Mouse (Mus musculus) left cerebral cortex, postnatal 4 days (tissue): Measurements from ENCODE around the gene Rpusd3. TPM values are rescaled to one million over a fixed set of nuclear protein-coding genes. Genes with fewer than 3 reads are reported as not detected.
A peak's percentile ranks its signal among the peaks of the same experiment; 100 is the strongest.

Source experiments
- DNase-seq: peaks from one replicate; pipeline ENCODE4 v3.0.0-alpha.2; 2022
- intact Hi-C: fragments of 180-260 bp; cut with DNase I; formaldehyde crosslinking; loops from one replicate; pipeline ENCODE4 v1.15.1; 2025
- total RNA-seq, 2 experiments: library from RNA; stranded (reverse); gene quantifications; 2 replicates each; pipeline ENCODE4 v1.2.3; 2021

The Rpusd3 gene
- total RNA-seq, result 10 to 100 TPM; 14.4 to 15.2 TPM

DNA sequence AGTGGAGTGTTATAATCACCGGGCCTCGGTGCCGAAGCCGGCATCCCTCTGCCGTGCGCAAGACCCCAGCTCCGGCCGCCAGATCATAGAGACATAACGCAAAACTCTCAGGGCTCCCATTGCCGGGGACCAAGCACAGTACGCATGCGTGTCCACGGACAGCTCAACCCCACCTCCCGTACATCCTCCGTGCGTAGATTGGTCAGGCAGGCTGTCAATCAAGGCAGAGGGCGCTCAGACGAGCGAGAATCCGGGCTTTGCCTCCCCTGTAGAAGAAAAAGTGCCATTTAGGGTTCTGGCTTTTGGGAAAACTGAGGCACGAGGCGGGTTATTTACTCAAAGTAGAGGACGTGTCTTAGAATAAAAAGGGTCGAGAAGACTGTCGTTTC, at the start of gene Rpusd3:
Rpusd3 (minus strand) TSS at position 142 of the 389 bp plus-strand sequence.
- intact Hi-C loops, result no loop called here
- peak; percentile 99 for DNase-seq

DNA sequence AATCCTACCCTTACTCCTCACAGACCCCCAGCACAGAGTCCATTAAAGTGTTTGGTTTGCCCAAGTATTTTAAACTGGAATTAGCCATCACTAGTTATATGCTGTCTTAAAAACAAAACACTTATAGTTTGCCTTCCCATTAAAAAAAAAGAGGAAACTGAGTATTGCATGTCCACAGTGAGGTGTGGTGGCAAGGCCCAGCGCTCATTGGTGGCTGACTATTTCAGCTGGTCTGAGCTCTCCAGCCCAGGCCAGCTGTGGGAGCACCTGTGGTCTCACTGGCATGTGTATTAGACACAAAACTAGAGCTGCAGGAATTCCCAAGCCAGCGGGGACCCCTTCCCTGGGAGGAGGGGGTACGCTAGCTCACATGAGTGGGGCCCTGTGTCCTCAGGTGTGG, 49.4 kb upstream of the Rpusd3 start:
- DNase-seq, result no peak

DNA sequence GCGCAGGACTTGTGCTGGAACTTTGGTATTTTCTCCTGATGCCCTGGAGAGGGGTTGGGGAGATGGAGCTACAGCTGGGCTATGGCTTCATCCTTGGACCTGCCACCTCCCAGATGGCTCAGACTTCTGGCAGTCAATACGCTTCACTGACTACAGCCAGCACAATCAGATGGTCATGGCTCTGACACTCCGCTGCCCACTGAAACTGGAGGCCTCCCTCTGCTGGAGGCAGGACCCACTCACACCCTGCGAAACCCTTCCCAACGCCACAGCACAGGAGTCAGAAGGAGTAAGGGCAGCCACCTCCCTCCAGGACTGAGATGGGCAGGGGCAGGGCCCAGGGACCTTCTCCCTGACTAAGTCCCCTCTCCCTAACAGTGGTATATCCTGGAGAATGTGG, 46.5 kb upstream of the Rpusd3 start:
- DNase-seq, result peak; percentile 76
- intact Hi-C loops, result no loop called here

More for the DNA sequence above, 49.4 kb upstream of the Rpusd3 start:
- intact Hi-C loops, result no loop called here

DNA sequence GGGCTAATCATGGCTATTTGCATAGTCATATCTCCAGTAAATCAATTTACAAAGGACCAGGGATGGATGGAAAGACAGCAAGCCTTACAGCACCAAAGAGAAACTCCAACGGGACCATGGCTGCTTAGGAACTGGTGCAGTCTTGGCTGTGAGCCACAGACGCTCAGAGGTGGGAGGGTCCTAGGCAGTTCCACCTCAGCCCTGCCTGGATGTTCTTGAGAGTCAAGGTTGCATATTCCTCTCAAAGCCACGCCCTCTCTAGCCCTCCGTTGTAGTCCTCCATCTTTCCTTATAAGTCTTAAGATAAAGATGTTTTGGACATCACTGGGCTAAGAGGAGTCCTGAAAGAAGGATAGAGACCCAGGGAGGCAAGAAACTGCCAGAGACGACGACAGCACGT, 44.9 kb upstream of the Rpusd3 start:
- intact Hi-C loops, result no loop called here
- no peak for DNase-seq

DNA sequence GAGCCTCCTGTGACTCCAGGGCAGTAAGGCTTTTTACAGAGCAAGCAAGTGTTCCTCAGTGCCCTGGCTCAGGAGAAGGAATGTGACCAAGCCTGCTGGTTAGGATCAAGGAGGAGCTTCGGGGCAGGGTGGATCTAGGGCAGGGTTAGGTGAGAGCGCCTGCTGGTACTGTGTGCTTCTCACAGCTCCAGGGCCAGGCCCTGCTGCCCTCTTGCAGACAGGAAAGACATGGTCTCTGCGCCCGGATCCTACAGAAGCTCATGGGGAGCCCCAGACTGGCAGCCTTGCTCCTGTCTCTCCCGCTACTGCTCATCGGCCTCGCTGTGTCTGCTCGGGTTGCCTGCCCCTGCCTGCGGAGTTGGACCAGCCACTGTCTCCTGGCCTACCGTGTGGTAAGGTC, 39.5 kb upstream of the Rpusd3 start:
- intact Hi-C loops, result no loop called here
- no peak for DNase-seq

DNA sequence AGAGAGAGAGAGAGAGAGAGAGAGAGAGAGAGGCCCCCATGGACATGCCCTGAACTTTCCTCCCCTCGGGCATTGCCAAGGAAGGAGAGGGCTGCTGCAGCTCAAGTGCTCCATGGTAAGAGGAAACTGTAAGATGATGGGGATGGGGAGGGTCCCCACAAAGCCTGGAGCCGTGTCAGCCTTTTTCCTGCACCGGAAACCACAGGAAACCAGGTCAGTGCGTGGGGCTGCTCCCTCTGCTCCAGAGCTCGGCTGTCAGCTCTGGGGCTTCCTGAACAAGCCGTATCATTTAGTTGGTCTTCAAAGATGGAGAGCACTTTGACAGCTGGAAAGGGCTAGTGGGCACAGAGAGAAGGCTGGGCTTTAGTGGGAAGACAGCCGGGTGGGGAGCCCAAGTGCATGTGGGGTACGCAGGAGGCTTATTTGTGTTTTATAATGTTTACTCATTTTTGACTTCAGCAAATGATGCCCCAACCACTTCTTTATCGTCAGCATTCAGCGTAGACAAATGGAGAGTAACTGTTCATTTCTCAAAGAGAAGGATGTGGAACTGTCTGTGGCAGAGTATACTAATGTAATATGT, 38.9 kb upstream of the Rpusd3 start, which contains the start of gene Il17re:
Il17re (plus strand) TSS at position 533 of the 583 bp plus-strand sequence.
- no peak for DNase-seq
- intact Hi-C loops, result no loop called here

DNA sequence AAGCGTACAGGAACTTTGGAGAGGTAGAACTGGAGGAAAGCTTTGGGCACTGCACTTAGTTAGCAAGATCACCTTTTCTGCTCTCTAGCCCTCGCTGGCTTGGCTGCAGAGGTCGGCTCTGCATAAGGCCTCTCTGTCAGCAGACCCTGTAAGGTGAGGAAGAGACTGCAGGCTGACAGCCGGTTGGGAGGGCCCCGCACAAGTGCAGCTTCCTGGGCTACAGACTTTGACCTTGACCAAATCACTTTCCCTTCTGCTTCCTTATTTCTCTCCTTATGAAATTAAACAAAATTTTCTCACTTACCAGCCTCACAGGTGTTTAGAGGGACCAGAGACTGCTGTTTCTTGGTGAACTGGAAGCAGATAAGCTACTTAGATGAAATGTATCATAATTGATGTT, 35.9 kb upstream of the Rpusd3 start:
- no peak for DNase-seq

DNA sequence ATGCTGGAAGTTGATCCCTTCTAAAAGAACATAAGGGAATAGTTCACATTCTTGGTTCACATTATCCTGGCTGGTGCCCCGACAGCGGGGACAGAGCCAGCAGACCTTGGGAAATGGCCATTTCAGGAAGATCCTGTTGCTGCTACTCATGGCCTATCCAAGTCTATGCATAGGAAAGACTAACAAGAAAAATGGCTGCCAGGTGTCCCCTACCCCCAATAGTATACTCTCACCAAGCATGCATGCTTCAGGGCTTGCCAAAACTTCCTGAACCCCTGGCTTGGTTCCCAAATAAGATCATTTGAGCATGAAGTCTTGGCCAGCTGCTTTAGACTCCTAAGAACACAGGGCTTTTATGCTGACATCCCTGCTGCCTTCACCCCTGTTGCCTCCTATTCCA, 32.7 kb upstream of the Rpusd3 start:
- peak; percentile 63 for DNase-seq
- intact Hi-C loops, result no loop called here

More for the DNA sequence above, 35.9 kb upstream of the Rpusd3 start:
- intact Hi-C loops, result no loop called here

DNA sequence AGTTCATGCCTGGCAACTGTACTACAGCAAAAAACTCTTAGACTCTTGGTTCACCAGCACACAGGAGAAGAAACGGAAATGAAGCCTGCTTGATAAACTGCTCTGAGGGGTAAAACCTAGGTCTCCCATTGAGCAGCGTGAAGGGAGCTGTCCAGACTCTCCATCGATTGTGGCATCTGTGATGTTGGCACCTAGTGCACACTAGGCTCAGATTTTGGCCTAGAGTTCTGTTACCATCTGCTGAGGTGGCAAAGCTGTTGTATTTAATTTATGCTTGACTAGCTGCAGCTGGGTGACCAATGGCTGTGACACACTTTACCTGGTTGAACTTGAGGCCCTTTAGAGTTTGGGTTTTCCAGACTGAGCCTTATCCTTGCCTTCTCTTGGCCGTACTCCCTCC, 28.5 kb upstream of the Rpusd3 start:
- peak; percentile 67 for DNase-seq
- intact Hi-C loops, result no loop called here

DNA sequence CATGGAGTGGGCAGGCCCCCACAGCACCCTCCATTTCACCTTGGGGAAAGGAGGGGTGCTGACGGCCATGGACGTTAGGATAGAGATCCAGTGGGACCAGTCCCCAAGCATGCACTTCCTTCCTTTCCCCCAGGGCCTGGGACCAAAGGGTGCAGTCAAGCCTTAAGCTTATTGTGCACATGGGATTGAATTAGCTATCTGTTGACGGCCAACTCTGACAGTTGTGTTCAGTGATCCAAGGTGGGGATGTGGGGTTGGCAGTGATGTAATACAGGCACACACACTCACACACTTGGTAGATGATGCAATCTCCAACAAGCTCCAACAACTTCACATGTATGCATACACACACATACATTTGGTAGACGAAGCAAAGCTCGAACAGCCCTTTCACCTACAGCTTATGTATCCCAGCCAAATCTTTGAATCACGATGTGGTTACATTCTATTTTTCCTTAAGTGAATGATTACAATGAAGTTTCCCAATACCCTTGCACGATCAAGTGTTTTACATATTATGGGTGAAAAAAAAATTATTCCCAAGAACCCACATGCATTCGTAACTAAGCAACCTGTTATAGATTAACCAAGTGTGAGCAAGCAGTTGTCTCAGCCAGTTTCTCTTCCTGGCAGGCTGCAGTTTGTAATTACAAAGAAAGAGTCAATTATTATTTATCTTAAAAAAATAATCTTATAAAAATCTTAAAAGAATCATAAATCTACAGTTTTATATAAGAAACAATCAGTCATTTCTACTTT, 25.2 kb upstream of the Rpusd3 start:
- no peak for DNase-seq
- intact Hi-C loops, result no loop called here

DNA sequence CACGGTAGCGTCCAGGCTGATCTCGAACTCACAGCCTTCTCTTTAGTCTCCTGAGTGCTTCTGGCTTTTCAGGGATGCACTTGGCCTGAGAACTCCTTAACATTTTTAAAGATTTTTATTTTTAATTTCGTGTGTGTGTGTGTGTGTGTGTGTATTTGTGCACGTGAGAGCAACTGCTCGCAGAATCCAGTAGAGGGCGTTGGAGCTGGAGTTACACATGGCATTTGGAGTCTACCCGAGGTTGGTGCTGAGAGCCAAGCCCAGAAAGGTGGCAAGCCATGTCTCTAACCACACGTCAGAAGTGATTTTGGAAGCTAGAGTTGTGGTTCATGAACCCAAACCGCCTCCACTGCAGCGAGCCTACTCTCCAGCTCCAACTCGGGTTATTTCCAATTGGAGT, 24.0 kb upstream of the Rpusd3 start:
- DNase-seq, result no peak
- intact Hi-C loops, result no loop called here

DNA sequence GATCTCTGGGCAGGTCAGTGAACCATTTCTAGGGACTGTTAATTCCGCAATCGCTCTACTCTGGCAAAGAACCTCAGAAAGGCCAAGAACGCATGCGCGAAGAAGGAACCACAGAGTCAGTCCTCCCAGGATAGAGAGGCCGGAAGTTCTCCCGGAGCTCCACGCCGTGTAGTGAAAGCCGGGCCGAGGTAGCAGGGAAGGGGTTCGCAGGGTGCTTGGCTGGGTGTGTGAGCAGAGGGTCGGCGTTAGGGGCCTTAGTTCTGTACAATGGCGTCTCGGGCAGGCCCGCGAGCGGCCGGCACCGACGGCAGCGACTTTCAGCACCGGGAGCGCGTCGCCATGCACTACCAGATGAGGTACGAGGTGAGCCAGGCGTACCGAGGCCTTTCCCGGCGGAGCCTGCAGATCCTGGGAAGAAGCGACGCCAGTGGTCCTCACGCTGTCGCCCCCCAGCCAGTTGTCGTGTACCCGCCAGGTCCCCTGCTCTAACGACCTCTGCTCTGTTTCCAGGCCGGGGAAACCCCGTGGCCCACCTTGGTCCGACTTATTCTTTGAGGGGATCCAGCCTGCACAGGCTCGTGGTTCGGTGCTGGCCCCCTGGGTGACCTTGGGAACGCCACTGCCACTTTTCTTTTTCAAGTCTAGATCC, 23.4 kb upstream of the Rpusd3 start, which contains the start of gene Jagn1:
Jagn1 (plus strand) TSS at position 128 of the 649 bp plus-strand sequence.
- DNase-seq, result peak; percentile 90
- intact Hi-C loops, result no loop called here

DNA sequence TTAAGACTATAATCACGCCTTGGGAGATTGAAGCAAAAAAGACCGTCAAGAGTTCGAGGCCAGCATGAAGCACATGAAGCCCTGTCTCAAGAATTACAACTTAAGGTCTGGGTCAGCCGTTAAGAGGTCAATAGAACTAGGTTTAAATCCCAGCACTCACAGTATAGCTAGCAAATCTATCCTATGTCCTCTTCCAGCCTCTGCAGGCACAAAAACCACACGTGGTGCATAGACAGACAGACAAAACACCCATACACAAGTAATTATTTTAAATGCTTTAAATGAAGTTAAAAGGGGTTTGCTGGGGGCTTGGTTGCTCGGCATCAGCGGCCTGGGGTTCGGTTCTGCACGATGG, 22.9 kb upstream of the Rpusd3 start:
- DNase-seq, result no peak
- intact Hi-C loops, result no loop called here

DNA sequence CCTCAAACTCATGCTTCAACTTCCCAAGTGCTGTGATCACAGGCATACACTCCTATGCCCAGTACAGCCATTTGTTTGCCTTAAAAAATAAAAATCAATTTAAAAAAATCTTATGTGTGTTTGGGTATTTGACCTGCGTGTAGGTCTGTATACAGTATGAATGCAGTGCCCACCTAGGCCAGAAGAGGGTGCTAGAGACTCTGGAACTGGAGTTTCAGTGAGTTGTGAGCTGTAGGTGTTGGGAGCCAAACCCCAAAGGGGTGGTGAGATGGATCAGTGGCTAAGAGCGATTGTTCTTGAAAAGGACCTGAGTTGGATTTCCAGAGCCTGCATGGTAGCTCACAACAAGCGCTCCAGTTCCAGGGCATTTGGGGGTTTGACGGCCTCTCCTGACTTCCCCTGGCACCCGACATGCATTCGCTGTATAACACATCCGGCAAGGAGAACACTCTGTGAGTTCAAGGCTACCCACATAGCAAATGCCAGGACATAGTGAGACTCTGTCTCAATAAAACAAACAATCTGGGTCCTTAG, 22.1 kb upstream of the Rpusd3 start:
- intact Hi-C loops, result no loop called here
- DNase-seq, result peak; percentile 81

DNA sequence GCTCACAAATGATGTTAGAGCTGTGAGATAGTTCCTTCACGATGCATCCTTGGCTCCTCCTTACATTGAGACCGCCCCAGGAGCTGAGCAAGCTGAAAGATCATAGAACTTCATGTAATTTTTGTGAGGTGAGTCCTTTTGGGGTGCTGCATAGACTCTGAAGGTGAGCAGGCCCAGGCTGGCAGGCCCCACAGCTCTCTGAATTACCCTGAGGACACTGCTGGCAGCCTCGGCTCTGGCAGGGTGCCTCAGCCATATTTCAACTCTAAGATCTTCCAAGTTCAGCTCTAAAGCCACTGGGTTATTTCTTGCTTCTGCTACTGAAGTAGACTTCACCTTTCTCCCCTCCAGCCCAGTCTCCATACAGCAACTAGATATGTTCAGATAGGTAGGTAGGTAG, 21.5 kb upstream of the Rpusd3 start:
- intact Hi-C loops, result no loop called here
- no peak for DNase-seq

DNA sequence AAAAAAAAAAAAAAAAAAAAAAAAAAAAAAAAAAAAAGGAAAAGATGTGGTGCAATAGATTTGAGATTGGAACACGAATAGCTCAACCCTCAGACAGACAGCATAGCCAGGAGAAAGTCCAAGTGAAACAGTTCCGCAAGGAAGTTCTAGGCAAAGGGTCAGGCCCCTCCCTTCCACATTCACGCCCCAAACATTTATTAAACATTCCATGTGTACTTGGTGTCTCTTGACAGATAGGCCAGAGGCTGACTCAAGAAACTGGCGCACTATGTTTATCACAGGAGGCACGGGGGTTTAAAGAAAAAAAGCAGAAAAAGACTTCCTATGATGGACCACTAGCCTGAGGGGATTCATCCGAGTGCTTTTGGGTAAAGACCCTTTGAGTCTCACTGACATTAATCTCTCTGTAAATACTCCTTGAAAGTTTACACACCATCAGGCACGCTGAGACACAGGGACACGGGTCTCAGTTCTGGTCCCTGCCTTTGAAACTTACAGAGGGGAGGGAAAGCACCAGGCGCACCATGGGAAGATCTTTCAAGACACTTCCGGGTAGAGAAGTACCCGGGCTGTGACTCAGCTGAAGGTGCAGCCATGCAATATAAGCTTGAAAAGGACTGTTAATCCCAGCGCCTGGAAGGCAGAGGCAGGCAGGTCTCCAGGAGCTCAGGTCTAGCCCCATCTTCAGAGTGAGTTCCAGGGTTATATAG, 19.7 kb upstream of the Rpusd3 start:
- no peak for DNase-seq
- intact Hi-C loops, result no loop called here

DNA sequence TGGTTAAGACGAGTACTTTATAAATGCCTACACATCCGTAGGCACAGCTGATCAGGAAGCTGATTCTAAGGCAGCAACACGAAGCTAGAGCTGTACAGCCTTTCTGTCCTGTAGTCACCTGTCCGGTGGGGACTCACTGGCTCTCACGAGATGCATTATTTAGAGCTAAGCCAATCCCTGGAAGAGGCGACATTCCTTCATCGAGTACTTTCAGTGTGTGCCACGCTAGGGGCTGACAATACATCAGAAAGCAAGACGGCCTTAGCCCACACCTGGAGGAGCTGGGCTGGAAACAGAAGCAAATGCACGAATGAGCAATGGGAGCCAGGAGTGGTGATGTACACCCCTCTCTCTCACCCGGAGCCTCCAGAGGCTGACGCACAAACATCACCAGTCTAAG, 18.0 kb upstream of the Rpusd3 start:
- no peak for DNase-seq
- intact Hi-C loops, result no loop called here

DNA sequence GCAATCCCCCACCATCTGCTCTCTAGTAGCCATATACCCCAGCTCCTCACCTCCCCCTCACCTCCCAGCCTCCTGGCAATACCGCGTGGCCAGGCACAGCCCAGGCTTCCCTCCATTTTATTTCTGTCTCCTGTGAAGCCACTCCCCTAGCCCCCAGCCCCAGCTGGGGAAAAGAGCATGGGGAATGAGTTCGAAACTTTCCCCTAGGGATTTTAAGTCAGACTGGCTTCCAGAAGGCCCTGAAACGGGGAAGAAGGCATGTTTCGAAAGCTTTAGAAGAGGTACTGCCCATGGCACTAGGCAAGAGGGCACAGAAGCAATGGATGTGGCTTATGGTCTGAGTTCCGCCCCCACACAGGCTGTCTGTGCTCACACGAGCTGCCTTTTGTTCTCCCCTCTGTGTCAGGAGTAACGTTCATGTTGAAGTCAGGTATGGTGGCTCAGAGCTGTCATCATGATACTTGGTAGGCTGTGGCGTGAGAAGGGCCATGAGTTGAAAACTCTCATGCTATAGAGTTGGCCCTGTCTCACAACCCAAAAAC, 16.6 kb upstream of the Rpusd3 start, which contains the start of gene Cidec:
Cidec (minus strand) TSS at position 97 of the 542 bp plus-strand sequence.
- intact Hi-C loops, result no loop called here

DNA sequence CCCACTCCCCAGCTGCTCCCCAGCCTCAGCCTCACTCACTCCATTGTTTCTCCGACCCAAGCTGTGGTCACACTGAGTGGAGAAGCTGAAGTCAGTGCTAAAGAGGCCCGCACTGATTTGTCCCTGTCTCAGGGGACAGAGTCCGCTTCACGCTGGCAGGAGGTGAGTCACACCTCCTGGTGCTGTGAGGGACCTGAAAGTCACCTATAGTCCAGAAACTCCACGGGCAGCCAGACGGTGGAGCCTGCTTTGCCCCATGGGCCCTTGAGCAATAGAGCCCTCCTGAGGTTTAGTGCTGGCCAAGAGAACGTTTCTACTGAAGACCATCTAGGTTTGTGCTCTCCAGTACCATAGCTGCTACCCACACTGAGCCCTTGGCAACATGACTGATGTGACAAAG, 15.6 kb upstream of the Rpusd3 start:
- no peak for DNase-seq
- intact Hi-C loops, result no loop called here

More for the DNA sequence above, 16.6 kb upstream of the Rpusd3 start, which contains the start of gene Cidec:
- no peak for DNase-seq

DNA sequence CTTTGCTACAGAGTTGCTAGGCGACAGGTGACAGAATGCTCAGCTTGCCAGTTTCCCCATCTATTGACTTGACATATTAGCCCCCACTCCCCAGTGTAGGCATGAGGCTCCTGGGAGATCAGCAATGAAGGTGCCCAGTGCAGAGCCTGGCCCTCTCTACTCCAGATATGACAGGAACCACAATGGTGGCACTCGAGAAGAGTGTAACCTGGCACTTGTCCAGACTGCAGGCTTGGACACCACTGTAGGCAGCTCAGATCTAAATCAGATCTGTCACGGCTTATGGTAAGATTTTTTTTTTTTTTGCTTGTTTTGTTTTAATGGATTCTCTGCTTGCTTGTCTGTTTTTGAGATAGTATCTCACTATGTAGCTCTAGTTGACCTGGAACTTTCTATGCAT, 14.5 kb upstream of the Rpusd3 start:
- no peak for DNase-seq
- intact Hi-C loops, result no loop called here

DNA sequence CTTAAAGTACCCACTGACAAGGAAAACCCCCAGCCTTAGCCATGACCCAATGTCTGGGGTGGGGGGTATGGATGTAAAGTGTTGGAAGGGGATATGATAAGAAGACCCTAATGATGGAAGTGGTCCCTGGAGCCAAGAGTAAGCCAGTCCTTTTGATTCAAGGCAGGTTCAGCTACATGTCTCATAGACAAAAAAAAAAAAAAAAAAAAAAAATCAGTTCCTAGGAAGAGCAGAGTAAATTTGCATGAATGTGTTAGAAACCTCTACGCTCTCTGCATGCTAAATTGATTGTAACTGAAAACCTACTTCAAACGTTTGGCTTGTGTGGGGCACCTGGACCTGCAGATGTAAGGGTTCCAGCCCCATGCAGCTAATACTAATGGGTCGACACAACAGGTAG, 12.7 kb upstream of the Rpusd3 start:
- intact Hi-C loops, result no loop called here
- no peak for DNase-seq
